Mouse (Mus musculus) brain, embryonic 14.5 days (tissue): ENCODE data around the gene Rbm33.

ENCODE experiments used
- CTCF ChIP-seq: fragments of 200-500 bp; IDR thresholded peaks from 2 replicates; pipeline ENCODE4 v1.5.1; 2012; ENCODE audit warnings: inconsistent platforms, mild to moderate bottlenecking, moderate library complexity, borderline replicate concordance; ENCODE audit not compliant: insufficient read depth, insufficient read length; ENCODE audit errors: extremely low read depth
- POLR2A ChIP-seq: fragments of 200-500 bp; IDR thresholded peaks from 2 replicates; pipeline ENCODE4 v1.6.1; 2012; ENCODE audit warnings: mild to moderate bottlenecking, inconsistent platforms, borderline replicate concordance; ENCODE audit not compliant: poor library complexity, insufficient read depth, insufficient read length, severe bottlenecking; ENCODE audit errors: extremely low read depth

GRCm38 (mm10) chr5:28454546-28454945, 137.6 kb downstream of the Rbm33 start:
- TF ChIP-seq POLR2A (no peak), CTCF (no peak)
